Mouse (Mus musculus) MEL (cell line): ENCODE data around the gene Cwc25. TPM values are rescaled to one million over a fixed set of nuclear protein-coding genes. Genes with fewer than 3 reads are reported as not detected.
A peak's percentile ranks its signal among the peaks of the same experiment; 100 is the strongest.
"Not testable (repeated sequence)": the region's sequence is repeated elsewhere in the genome, so short reads cannot be mapped to it uniquely, and the experiment has no call there.

Experiments used
- DNase-seq: peaks from one replicate; pipeline ENCODE4 v3.0.0; 2011; ENCODE audit warnings: low read depth, low spot score
- H3K27ac ChIP-seq: 2 replicates; pipeline ENCODE4 v1.5.1; 2012; ENCODE audit warnings: low read depth, mild to moderate bottlenecking, control low read depth, low read length, moderate library complexity; ENCODE audit not compliant: control insufficient read depth
- H3K27me3 ChIP-seq, 2 experiments: fragments of 150-350 bp in 1 of 2; sonication (generic) in 1 of 2; 2 replicates each; pipeline ENCODE4 v1.6.1; 2012; ENCODE audit warnings: low read length in 2 of 2, mild to moderate bottlenecking in 2 of 2, improper control_type of control experiment in 1 of 2, moderate library complexity in 1 of 2; ENCODE audit not compliant: insufficient read depth in 2 of 2, control insufficient read depth in 1 of 2
- H3K36me3 ChIP-seq, 2 experiments: 2 replicates each; pipeline ENCODE4 v1.6.1; 2012 to 2014; ENCODE audit warnings: low read length in 2 of 2, improper control_type of control experiment in 1 of 2, inconsistent platforms in 1 of 2, mild to moderate bottlenecking in 1 of 2; ENCODE audit not compliant: insufficient read depth in 2 of 2, control insufficient read depth in 1 of 2
- H3K4me1 ChIP-seq, 2 experiments: fragments of 150-350 bp in 1 of 2; sonication (generic) in 1 of 2; 2 replicates each; pipeline ENCODE4 v1.6.1; 2012; ENCODE audit warnings: low read length in 2 of 2, improper control_type of control experiment in 1 of 2, mild to moderate bottlenecking in 1 of 2; ENCODE audit not compliant: insufficient read depth in 2 of 2, control insufficient read depth in 1 of 2
- H3K4me3 ChIP-seq, 2 experiments: fragments of 150-350 bp in 1 of 2; sonication (generic) in 1 of 2; 2 replicates each; pipeline ENCODE4 v1.5.1; 2012; ENCODE audit warnings: low read depth in 2 of 2, low read length in 2 of 2, mild to moderate bottlenecking in 2 of 2, moderate library complexity in 2 of 2, control low read depth in 1 of 2, improper control_type of control experiment in 1 of 2; ENCODE audit not compliant: control insufficient read depth in 1 of 2, insufficient read depth in 1 of 2
- H3K79me2 ChIP-seq: 2 replicates; pipeline ENCODE4 v1.6.1; 2012; ENCODE audit warnings: mild to moderate bottlenecking, low read length, moderate library complexity; ENCODE audit not compliant: control insufficient read depth, poor library complexity, insufficient read depth
- H3K9ac ChIP-seq: 2 replicates; pipeline ENCODE4 v1.6.1; 2012; ENCODE audit warnings: low read depth, mild to moderate bottlenecking, control low read depth, low read length, moderate library complexity; ENCODE audit not compliant: control insufficient read depth, poor library complexity, severe bottlenecking
- H3K9me3 ChIP-seq: fragments of 150-350 bp; sonication (generic); replicated peaks from 2 replicates; pipeline ENCODE4 v1.6.1; 2012; ENCODE audit warnings: mild to moderate bottlenecking, low read length, improper control_type of control experiment, moderate library complexity; ENCODE audit not compliant: insufficient read depth
- BHLHE40 ChIP-seq: IDR thresholded peaks from 2 replicates; pipeline ENCODE4 v1.6.1; 2012; ENCODE audit warnings: low read depth, mild to moderate bottlenecking, inconsistent platforms, low read length, improper control_type of control experiment, borderline replicate concordance
- CHD2 ChIP-seq: IDR thresholded peaks from 2 replicates; pipeline ENCODE4 v1.6.1; 2011; ENCODE audit warnings: low read length, improper control_type of control experiment
- E2F4 ChIP-seq: IDR thresholded peaks from 2 replicates; pipeline ENCODE4 v1.6.1; 2011; ENCODE audit warnings: low read depth, low read length, improper control_type of control experiment, borderline replicate concordance
- EP300 ChIP-seq, 2 experiments: IDR thresholded peaks; 2 replicates each; pipeline ENCODE4 v1.6.1; 2011; ENCODE audit warnings: improper control_type of control experiment in 2 of 2, low read length in 2 of 2, low read depth in 1 of 2, mild to moderate bottlenecking in 1 of 2
- MXI1 ChIP-seq: IDR thresholded peaks from 2 replicates; pipeline ENCODE4 v1.6.1; 2011; ENCODE audit warnings: mild to moderate bottlenecking, low read depth, low read length, improper control_type of control experiment
- MYB ChIP-seq: IDR thresholded peaks from 2 replicates; pipeline ENCODE4 v1.6.1; 2011; ENCODE audit warnings: mild to moderate bottlenecking, low read depth, low read length, improper control_type of control experiment
- MYC ChIP-seq: IDR thresholded peaks from 2 replicates; pipeline ENCODE4 v1.6.1; 2011; ENCODE audit warnings: low read depth, mild to moderate bottlenecking, low read length, improper control_type of control experiment, moderate library complexity
- POLR2A ChIP-seq, 2 experiments: IDR thresholded peaks; 2 replicates each; pipeline ENCODE4 v1.6.1; 2011 to 2012; ENCODE audit warnings: low read length in 2 of 2, mild to moderate bottlenecking in 2 of 2, control low read depth in 1 of 2, improper control_type of control experiment in 1 of 2, low read depth in 1 of 2, moderate library complexity in 1 of 2; ENCODE audit not compliant: control insufficient read depth in 1 of 2, insufficient read depth in 1 of 2, poor library complexity in 1 of 2
- TAL1 ChIP-seq: IDR thresholded peaks from 2 replicates; pipeline ENCODE4 v1.6.1; 2012; ENCODE audit warnings: mild to moderate bottlenecking, inconsistent platforms, low read length, moderate library complexity, mixed read lengths
- TBP ChIP-seq: IDR thresholded peaks from 2 replicates; pipeline ENCODE4 v1.8.0; 2011; ENCODE audit warnings: low read depth, low read length, improper control_type of control experiment
- TCF12 ChIP-seq: IDR thresholded peaks from 2 replicates; pipeline ENCODE4 v1.6.1; 2014; ENCODE audit warnings: low read depth, mild to moderate bottlenecking, inconsistent platforms, low read length, improper control_type of control experiment, moderate library complexity
- USF1 ChIP-seq: IDR thresholded peaks from 2 replicates; pipeline ENCODE4 v1.6.1; 2014; ENCODE audit warnings: low read depth, mild to moderate bottlenecking, inconsistent platforms, low read length, improper control_type of control experiment, moderate library complexity
- USF2 ChIP-seq, 2 experiments: IDR thresholded peaks; 2 replicates each; pipeline ENCODE4 v1.6.1; 2011 to 2012; ENCODE audit warnings: improper control_type of control experiment in 2 of 2, low read length in 2 of 2, borderline replicate concordance in 1 of 2, inconsistent platforms in 1 of 2, low read depth in 1 of 2, mild to moderate bottlenecking in 1 of 2; ENCODE audit not compliant: insufficient read depth in 1 of 2
- ZMIZ1 ChIP-seq: IDR thresholded peaks from 2 replicates; pipeline ENCODE4 v1.6.1; 2012; ENCODE audit warnings: low read depth, mild to moderate bottlenecking, inconsistent platforms, low read length, improper control_type of control experiment, moderate library complexity
- ZNF384 ChIP-seq: IDR thresholded peaks from 2 replicates; pipeline ENCODE4 v1.6.1; 2012; ENCODE audit warnings: low read depth, mild to moderate bottlenecking, inconsistent platforms, low read length, improper control_type of control experiment
- polyA plus RNA-seq, 2 experiments: library from polyadenylated mRNA; stranded (reverse) in 1 of 2; unstranded in 1 of 2; fragments of >175 nt in 1 of 2; fragments of >200 nt in 1 of 2; gene quantifications; 2 replicates each; pipeline versions ENCODE4 v1.2.1 to v1.2.4; 2012; ENCODE audit warnings: low replicate concordance in 2 of 2, low read depth in 1 of 2; ENCODE audit not compliant: insufficient read length in 2 of 2, insufficient read depth in 1 of 2, missing spikeins in 1 of 2
- total RNA-seq: library from RNA; depleted of rRNA; stranded (reverse); fragments of 300-350 nt; gene quantifications from 2 replicates; pipeline ENCODE4 v1.2.3, GENCODE M21; 2012

Gene Cwc25
- total and polyA plus RNA-seq, 3 experiments, result 16.7 to 20.8 TPM; not detected in 1

DNA sequence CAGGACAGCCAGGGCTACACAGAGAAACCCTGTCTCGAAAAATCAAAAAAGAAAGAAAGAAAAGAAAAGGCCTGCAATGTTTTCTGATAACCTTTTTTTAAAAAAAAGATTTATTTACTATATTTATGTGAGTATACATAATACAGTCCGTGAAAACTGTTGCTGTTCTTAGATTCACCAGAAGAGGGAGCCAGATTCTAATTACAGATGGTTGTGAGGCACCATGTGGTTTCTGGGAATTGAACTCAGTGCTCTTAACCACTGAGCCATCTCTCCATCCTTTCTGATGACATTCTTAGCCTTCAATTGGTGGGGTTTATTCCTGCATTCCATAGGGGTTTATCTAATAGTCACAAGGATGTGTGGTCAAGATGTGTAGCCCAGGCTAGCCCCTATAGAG, 26.8 kb upstream of the Cwc25 start (continued):
- TF ChIP-seq TAL1, result no peak
- TF ChIP-seq ZMIZ1, result no peak
- no peak for TF ChIP-seq POLR2A (IDR thresholded peaks at IDR 0.05; ENCODE audit: control insufficient read depth in 1 of 2, insufficient read depth in 1 of 2, low read depth in 1 of 2, low read length in 2 of 2, poor library complexity in 1 of 2)
- TF ChIP-seq E2F4, result no peak
- TF ChIP-seq CHD2, result no peak
- TF ChIP-seq MYC, result peak; percentile 99

DNA sequence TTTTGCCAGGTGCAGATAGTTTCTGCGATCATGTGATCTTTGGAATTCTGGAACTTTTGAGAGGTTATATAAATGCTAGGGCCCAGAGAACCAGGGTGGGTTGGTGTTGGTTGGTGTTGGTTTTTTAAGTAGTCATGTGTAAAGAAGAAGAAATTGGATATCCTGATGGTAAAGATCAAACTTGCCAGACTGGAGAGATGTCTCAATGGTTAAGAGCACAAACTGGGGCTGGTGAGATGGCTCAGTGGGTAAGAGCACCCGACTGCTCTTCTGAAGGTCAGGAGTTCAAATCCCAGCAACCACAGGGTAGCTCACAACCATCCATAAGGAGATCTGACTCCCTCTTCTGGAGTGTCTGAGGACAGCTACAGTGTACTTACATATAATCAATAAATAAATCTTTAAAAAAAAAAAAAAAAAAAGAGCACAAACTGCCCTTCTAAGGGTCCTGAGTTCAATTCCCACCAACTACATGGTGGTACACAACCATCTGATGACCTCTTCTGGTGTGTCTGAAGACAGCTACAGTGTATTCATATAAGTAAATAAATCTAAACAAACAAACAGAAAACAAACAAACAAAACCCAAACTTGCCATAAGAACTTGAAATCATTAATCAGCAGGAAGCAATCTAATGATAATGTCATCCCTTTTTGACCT, 24.6 kb upstream of the Cwc25 start:
- H3K27me3 ChIP-seq, H3K9ac ChIP-seq, H3K36me3 ChIP-seq, H3K79me2 ChIP-seq, H3K4me3 ChIP-seq, H3K9me3 ChIP-seq, H3K27ac ChIP-seq, H3K4me1 ChIP-seq: not testable (repeated sequence)
- TF ChIP-seq ZNF384, result peak; percentile 78
- TF ChIP-seq TBP, result peak; percentile 98
- peak; percentile 64 for DNase-seq

DNA sequence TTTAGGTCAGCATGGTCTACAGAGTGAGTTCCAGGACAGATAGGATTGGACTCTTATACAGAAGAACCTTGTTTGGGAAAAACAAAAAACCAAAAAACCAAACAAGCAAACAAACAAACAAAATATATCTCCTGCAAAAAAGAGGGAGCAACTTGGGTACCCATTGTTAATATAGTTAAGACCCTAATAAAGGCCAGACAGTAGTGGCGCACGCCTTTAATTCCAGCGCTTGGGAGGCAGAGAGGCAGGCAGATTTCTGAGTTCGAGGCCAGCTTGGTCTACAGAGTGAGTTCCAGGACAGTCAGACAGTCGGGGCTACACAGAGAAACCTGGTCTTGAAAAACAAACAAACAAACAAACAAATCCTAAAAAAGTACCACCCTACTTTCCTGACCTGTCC, 23.4 kb upstream of the Cwc25 start:
- no peaks in the 10 kb centered on the region; a peak in 1 of 4 replicates for H3K27me3 ChIP-seq
- H3K9me3 ChIP-seq, result no peaks in the 10 kb centered on the region
- TF ChIP-seq TBP (peak; percentile 79), TCF12 (no peak)
- no peaks in the 10 kb centered on the region for H3K4me1 ChIP-seq
- H3K9ac ChIP-seq, result no peak overlapping the region
- H3K36me3 ChIP-seq, result no peaks in the 10 kb centered on the region
- H3K4me3 ChIP-seq, result no peak overlapping the region
- no peaks in the 10 kb centered on the region for H3K79me2 ChIP-seq
- no peak for DNase-seq
- no peak overlapping the region for H3K27ac ChIP-seq

DNA sequence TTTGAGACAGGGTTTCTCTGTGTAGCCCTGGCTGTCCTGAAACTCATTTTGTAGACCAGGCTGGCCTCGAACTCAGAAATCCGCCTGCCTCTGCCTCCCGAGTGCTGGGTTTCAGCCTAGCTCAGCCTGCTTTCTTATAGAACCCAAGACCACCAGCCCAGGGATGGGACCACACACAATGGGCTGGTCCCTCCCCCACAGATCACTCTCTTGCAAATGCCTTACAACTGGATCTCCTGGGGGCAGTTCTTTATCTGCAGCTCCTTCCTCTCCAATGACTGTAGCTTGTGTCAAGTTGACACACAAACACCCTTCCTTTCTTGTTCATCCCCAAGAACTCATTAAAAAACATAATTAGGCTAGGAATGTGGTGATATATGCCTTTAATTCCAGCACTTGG, 21.6 kb upstream of the Cwc25 start:
- no peaks in the 10 kb centered on the region for H3K79me2 ChIP-seq
- H3K36me3 ChIP-seq, result no peaks in the 10 kb centered on the region
- H3K9me3 ChIP-seq, result no peaks in the 10 kb centered on the region
- no peak for DNase-seq
- no peaks in the 10 kb centered on the region for H3K4me1 ChIP-seq
- no peaks in the 10 kb centered on the region; a peak in 1 of 4 replicates for H3K27me3 ChIP-seq
- TF ChIP-seq MYB (no peak), USF2 (IDR thresholded peaks at IDR 0.05; ENCODE audit: borderline replicate concordance in 1 of 2, insufficient read depth in 1 of 2, low read depth in 1 of 2, low read length in 2 of 2) (no peak), EP300 (IDR thresholded peaks at IDR 0.05; ENCODE audit: low read depth in 1 of 2, low read length in 2 of 2) (no peak), BHLHE40 (no peak), MXI1 (no peak), USF1 (no peak), MYC (no peak), TAL1 (no peak), ZMIZ1 (no peak), POLR2A (IDR thresholded peaks at IDR 0.05; ENCODE audit: control insufficient read depth in 1 of 2, insufficient read depth in 1 of 2, low read depth in 1 of 2, low read length in 2 of 2, poor library complexity in 1 of 2) (no peak), TBP (no peak)
- H3K4me3 ChIP-seq, result no peak overlapping the region
- H3K9ac ChIP-seq, result no peak overlapping the region
- no peak overlapping the region for H3K27ac ChIP-seq
